Mouse (Mus musculus): ENCODE data around the gene Brox.

The Brox gene

GRCm38 (mm10) chr1:183272867-183273818, 23.9 kb downstream of the Brox start:
- no peak for DNase-seq (ENCODE audit: low spot score in 2 of 2)

- DNase-seq (ENCODE audit: low spot score in 2 of 2) = no peak
Measured at GRCm38 (mm10) chr1:183267666-183268065, 29.4 kb downstream of the Brox start.

- peak; percentile 10 to 25 for DNase-seq (ENCODE audit: low spot score in 2 of 2)
Measured at GRCm38 (mm10) chr1:183265921-183266467, 31.1 kb downstream of the Brox start.

- peak in 1 of 2 experiments; percentile 15 for DNase-seq (ENCODE audit: low spot score in 2 of 2)
Measured at GRCm38 (mm10) chr1:183264145-183265008, 32.7 kb downstream of the Brox start.

GRCm38 (mm10) chr1:183252574-183252973, 44.5 kb downstream of the Brox start:
- no peak for DNase-seq (ENCODE audit: low spot score in 2 of 2)

- DNase-seq (ENCODE audit: low spot score in 2 of 2) = no peak
Measured at GRCm38 (mm10) chr1:183251818-183252217, 45.3 kb downstream of the Brox start.

GRCm38 (mm10) chr1:183250612-183251011, 46.5 kb downstream of the Brox start:
- no peak for DNase-seq (ENCODE audit: low spot score in 2 of 2)

- no peak for DNase-seq (ENCODE audit: low spot score in 2 of 2)
Measured at GRCm38 (mm10) chr1:183248144-183248543, 48.9 kb downstream of the Brox start.

GRCm38 (mm10) chr1:183243293-183243692, 53.8 kb downstream of the Brox start:
- DNase-seq (ENCODE audit: low spot score in 2 of 2) = no peak

GRCm38 (mm10) chr1:183237901-183238300, 59.2 kb downstream of the Brox start:
- no peak for DNase-seq (ENCODE audit: low spot score in 2 of 2)

GRCm38 (mm10) chr1:183236460-183236859, 60.6 kb downstream of the Brox start:
- DNase-seq (ENCODE audit: low spot score in 2 of 2) = no peak

GRCm38 (mm10) chr1:183233679-183234174, 63.3 kb downstream of the Brox start:
- no peak for DNase-seq (ENCODE audit: low spot score in 2 of 2)

- no peak for DNase-seq (ENCODE audit: low spot score in 2 of 2)
Measured at GRCm38 (mm10) chr1:183232985-183233678, 63.9 kb downstream of the Brox start.

GRCm38 (mm10) chr1:183227469-183227868, 69.6 kb downstream of the Brox start:
- DNase-seq (ENCODE audit: low spot score in 2 of 2) = no peak
